Mouse (Mus musculus) embryonic fibroblast, embryonic 13.5 days (primary cell): Measurements from ENCODE around the gene Kat8.

ENCODE experiments used
- CTCF ChIP-seq: IDR thresholded peaks from 2 replicates; pipeline ENCODE4 v1.5.1; 2011; ENCODE audit warnings: mild to moderate bottlenecking, control low read depth, low read length, moderate library complexity, borderline replicate concordance; ENCODE audit not compliant: insufficient read depth
- POLR2A ChIP-seq: IDR thresholded peaks from 2 replicates; pipeline ENCODE4 v1.6.1; 2011; ENCODE audit warnings: low read depth, mild to moderate bottlenecking, control low read depth, low read length, moderate library complexity

DNA sequence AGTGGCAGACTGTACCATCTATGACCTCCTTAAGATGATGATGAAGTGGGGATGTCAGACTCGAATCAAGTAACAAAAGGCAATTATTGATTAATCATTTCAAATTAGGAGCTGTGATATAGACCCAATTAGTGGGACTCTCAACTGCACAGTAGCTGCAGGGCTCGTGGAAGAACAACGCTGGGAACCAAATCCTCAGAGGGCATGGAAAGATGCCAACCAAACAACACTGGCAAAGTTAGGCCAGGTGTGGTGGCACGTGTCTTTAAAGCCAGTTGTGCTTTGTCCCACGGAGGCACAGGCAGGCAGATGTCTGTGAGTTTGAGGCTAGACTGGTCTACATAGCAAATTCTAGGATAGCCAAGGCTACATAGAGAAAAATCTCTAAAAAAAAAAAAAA is 18.3 kb downstream of the Kat8 start:
- TF ChIP-seq POLR2A (no peak), CTCF (no peak)
